Mouse (Mus musculus) CH12.LX (cell line): Measurements from ENCODE around the gene Tcl1b2.

ENCODE experiments used
- CHD2 ChIP-seq: IDR thresholded peaks from 2 replicates; pipeline ENCODE4 v1.6.1; 2011; ENCODE audit warnings: low read length, improper control_type of control experiment
- CTCF ChIP-seq, 2 experiments: IDR thresholded peaks in 1 of 2; conservative IDR thresholded peaks in 1 of 2; 2 replicates each; pipeline ENCODE4 v1.5.1; 2011 to 2012; ENCODE audit warnings: low read depth in 2 of 2, low read length in 2 of 2, improper control_type of control experiment in 1 of 2, inconsistent platforms in 1 of 2, mild to moderate bottlenecking in 1 of 2, moderate library complexity in 1 of 2
- ELF1 ChIP-seq: IDR thresholded peaks from 2 replicates; pipeline ENCODE4 v1.6.1; 2014; ENCODE audit warnings: low read depth, mild to moderate bottlenecking, inconsistent platforms, low read length, improper control_type of control experiment
- EP300 ChIP-seq: IDR thresholded peaks from 2 replicates; pipeline ENCODE4 v1.6.1; 2011; ENCODE audit warnings: low read length, improper control_type of control experiment
- JUN ChIP-seq: IDR thresholded peaks from 2 replicates; pipeline ENCODE4 v1.6.1; 2011; ENCODE audit warnings: low read depth, mild to moderate bottlenecking, low read length, improper control_type of control experiment, moderate library complexity; ENCODE audit not compliant: insufficient read depth
- JUND ChIP-seq: conservative IDR thresholded peaks from 2 replicates; pipeline ENCODE4 v1.6.1; 2011; ENCODE audit warnings: low read depth, low read length, improper control_type of control experiment
- MAX ChIP-seq: IDR thresholded peaks from 2 replicates; pipeline ENCODE4 v1.6.1; 2011; ENCODE audit warnings: low read length, improper control_type of control experiment
- MYC ChIP-seq: IDR thresholded peaks from 2 replicates; pipeline ENCODE4 v1.6.1; 2011; ENCODE audit warnings: low read depth, mild to moderate bottlenecking, improper control_type of control experiment, low read length
- POLR2A ChIP-seq: IDR thresholded peaks from 2 replicates; pipeline ENCODE4 v1.6.1; 2011; ENCODE audit warnings: low read depth, mild to moderate bottlenecking, improper control_type of control experiment, low read length
- RAD21 ChIP-seq: IDR thresholded peaks from 2 replicates; pipeline ENCODE4 v1.6.1; 2011; ENCODE audit warnings: low read depth, mild to moderate bottlenecking, low read length, improper control_type of control experiment, moderate library complexity
- SIN3A ChIP-seq: IDR thresholded peaks from 2 replicates; pipeline ENCODE4 v1.6.1; 2012; ENCODE audit warnings: low read length, improper control_type of control experiment, inconsistent platforms
- SMC3 ChIP-seq: IDR thresholded peaks from 2 replicates; pipeline ENCODE4 v1.6.1; 2011; ENCODE audit warnings: low read depth, low read length, improper control_type of control experiment
- USF1 ChIP-seq: IDR thresholded peaks from 2 replicates; pipeline ENCODE4 v1.6.1; 2014; ENCODE audit warnings: low read depth, mild to moderate bottlenecking, inconsistent platforms, low read length, improper control_type of control experiment
- ZNF384 ChIP-seq: IDR thresholded peaks from 2 replicates; pipeline ENCODE4 v1.6.1; 2012; ENCODE audit warnings: low read depth, low read length, improper control_type of control experiment, inconsistent platforms

DNA sequence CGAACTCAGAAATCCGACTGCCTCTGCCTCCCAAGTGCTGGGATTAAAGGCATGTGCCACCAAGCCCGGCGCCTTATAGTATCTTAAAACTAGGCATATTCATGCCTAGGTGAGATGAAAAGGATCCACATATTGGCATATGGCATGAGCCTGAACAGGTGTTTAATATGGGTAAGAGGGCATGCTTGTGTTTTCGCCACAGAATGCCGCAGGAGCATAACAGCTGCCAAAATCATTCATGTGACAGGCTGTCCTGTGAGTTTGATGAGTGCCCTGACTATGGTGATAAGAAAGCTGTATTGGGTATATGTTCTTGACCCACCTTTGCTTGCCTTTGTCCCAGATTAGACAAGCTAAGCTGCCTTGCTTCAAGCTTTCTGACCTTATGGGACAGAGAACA is 20.5 kb upstream of the Tcl1b2 start:
- TF ChIP-seq CTCF (conservative IDR thresholded peaks at IDR 0.05 in 1 of 2, IDR thresholded peaks at IDR 0.05 in 1 of 2; ENCODE audit: low read depth in 2 of 2, low read length in 2 of 2) (no peak), POLR2A (no peak), EP300 (no peak), ZNF384 (no peak), SMC3 (no peak), JUND (no peak), RAD21 (no peak), JUN (no peak), USF1 (no peak), MAX (no peak), ELF1 (no peak), SIN3A (no peak), CHD2 (no peak), MYC (no peak)
